Mouse (Mus musculus) myocyte (in vitro differentiated cells): ENCODE results near the gene Casp3. TPM values are rescaled to one million over a fixed set of nuclear protein-coding genes. Genes with fewer than 3 reads are reported as not detected.
A peak's percentile ranks its signal among the peaks of the same experiment; 100 is the strongest.

Source experiments
- H3K27me3 ChIP-seq: one replicate; pipeline ENCODE4 v1.6.1; 2011; ENCODE audit not compliant: control insufficient read depth, insufficient read depth, insufficient read length
- H3K36me3 ChIP-seq: one replicate; pipeline ENCODE4 v1.6.1; 2011; ENCODE audit not compliant: control insufficient read depth, insufficient read depth
- H3K4me2 ChIP-seq: one replicate; pipeline ENCODE4 v1.6.1; 2011; ENCODE audit warnings: low read depth, control low read depth
- H3K4me3 ChIP-seq: one replicate; pipeline ENCODE4 v1.5.1; 2011; ENCODE audit warnings: mild to moderate bottlenecking, control low read depth, moderate library complexity
- H3K79me2 ChIP-seq: one replicate; pipeline ENCODE4 v1.6.1; 2011; ENCODE audit not compliant: control insufficient read depth, insufficient read depth
- H3ac ChIP-seq: one replicate; pipeline ENCODE4 v1.6.1; 2011; ENCODE audit not compliant: control insufficient read depth, insufficient read length
- CEBPB ChIP-seq: IDR thresholded peaks from 2 replicates; pipeline ENCODE4 v1.6.1; 2011; ENCODE audit warnings: mild to moderate bottlenecking, moderate library complexity; ENCODE audit not compliant: poor library complexity, insufficient read depth, severe bottlenecking
- E2F4 ChIP-seq: IDR thresholded peaks from one replicate; pipeline ENCODE4 v1.6.1; 2011; ENCODE audit warnings: mild to moderate bottlenecking, control low read depth, moderate library complexity; ENCODE audit not compliant: insufficient read depth
- MAX ChIP-seq: IDR thresholded peaks from one replicate; pipeline ENCODE4 v1.6.1; 2011; ENCODE audit warnings: low read depth, mild to moderate bottlenecking, control low read depth
- MYOD1 ChIP-seq, 3 experiments: IDR thresholded peaks; one replicate each; pipeline ENCODE4 v1.6.1; 2011; ENCODE audit warnings: control low read depth in 2 of 3, low read depth in 2 of 3, mild to moderate bottlenecking in 2 of 3, moderate library complexity in 1 of 3; ENCODE audit not compliant: insufficient read length in 2 of 3, control insufficient read depth in 1 of 3
- MYOG ChIP-seq, 3 experiments: IDR thresholded peaks; one replicate each; pipeline ENCODE4 v1.6.1; 2011; ENCODE audit warnings: control low read depth in 2 of 3, low read depth in 2 of 3, mild to moderate bottlenecking in 2 of 3; ENCODE audit not compliant: insufficient read length in 2 of 3, control insufficient read depth in 1 of 3, insufficient read depth in 1 of 3
- POLR2A ChIP-seq: IDR thresholded peaks from one replicate; pipeline ENCODE4 v1.6.1; 2011; ENCODE audit warnings: low read depth, mild to moderate bottlenecking, control low read depth, moderate library complexity; ENCODE audit not compliant: insufficient read length
- POLR2AphosphoS2 ChIP-seq: IDR thresholded peaks from one replicate; pipeline ENCODE4 v1.6.1; 2011; ENCODE audit warnings: low read depth, control low read depth; ENCODE audit not compliant: insufficient read length
- REST ChIP-seq: IDR thresholded peaks from one replicate; pipeline ENCODE4 v1.6.1; 2011; ENCODE audit warnings: mild to moderate bottlenecking, control low read depth, moderate library complexity; ENCODE audit not compliant: insufficient read depth, insufficient read length
- SRF ChIP-seq: IDR thresholded peaks from one replicate; pipeline ENCODE4 v1.6.1; 2011; ENCODE audit warnings: low read depth; ENCODE audit not compliant: control insufficient read depth, insufficient read length
- TCF12 ChIP-seq: IDR thresholded peaks from one replicate; pipeline ENCODE4 v1.6.1; 2011; ENCODE audit warnings: mild to moderate bottlenecking, control low read depth; ENCODE audit not compliant: poor library complexity, insufficient read depth, severe bottlenecking
- TCF3 ChIP-seq: IDR thresholded peaks from one replicate; pipeline ENCODE4 v1.6.1; 2011; ENCODE audit warnings: low read depth, control low read depth; ENCODE audit not compliant: insufficient read length
- USF1 ChIP-seq: IDR thresholded peaks from one replicate; pipeline ENCODE4 v1.6.1; 2011; ENCODE audit warnings: low read depth, mild to moderate bottlenecking, control low read depth, moderate library complexity
- polyA plus RNA-seq: library from polyadenylated mRNA; unstranded; fragments of >200 nt; fragmentation: generic; extraction: Trizol; gene quantifications from one replicate; pipeline ENCODE4 v1.2.1, GENCODE M21; 2012; ENCODE audit warnings: missing spikeins

Casp3 gene
- polyA plus RNA-seq, 1 experiment, result 24.9 TPM

DNA sequence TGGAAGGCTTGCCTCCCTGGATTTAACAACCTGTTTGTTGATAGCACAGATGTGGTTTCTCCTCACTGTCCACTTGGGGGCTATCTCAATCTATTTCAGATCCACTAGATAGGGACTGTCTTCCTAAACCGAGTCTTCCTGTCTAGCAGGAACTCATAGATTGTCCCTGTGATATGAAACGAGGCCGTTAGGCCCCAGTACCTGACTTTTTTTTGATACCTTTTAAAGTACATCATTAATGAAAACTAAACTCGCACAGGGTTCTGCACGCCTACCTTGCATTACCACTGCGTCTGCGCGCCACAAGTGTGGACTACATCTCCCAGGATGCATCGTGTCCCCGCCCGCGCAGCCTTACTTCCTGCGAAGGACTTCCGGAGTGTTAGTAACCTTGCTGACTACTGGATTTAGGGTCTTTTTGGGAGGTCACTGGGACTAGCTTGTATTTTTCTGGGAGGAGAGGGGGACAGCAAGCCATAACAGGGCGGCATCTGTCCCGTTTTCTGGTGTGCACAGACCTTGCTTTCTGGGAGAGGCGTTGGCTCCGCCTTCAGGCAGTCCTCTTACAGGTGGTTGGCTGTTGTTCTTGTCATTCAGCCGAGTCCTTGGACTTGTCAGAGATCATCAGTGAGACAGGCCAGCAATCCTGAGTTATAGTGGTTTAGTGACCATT is 69.7 kb downstream of the Casp3 start:
- TF ChIP-seq POLR2A (no peak), CEBPB (no peak), MAX (no peak), SRF (no peak), USF1 (no peak), MYOG (IDR thresholded peaks at IDR 0.05; ENCODE audit: control insufficient read depth in 1 of 3, insufficient read depth in 1 of 3, insufficient read length in 2 of 3, low read depth in 2 of 3) (no peak), E2F4 (no peak), TCF12 (no peak), TCF3 (no peak), POLR2AphosphoS2 (no peak), MYOD1 (IDR thresholded peaks at IDR 0.05; ENCODE audit: control insufficient read depth in 1 of 3, insufficient read length in 2 of 3, low read depth in 2 of 3) (no peak), REST (no peak)
- no peaks in the 10 kb centered on the region for H3K27me3 ChIP-seq
- H3K36me3 ChIP-seq, result no peaks in the 10 kb centered on the region
- H3K4me3 ChIP-seq, result peak overlapping the region; percentile 32
- peak overlapping the region; percentile 37 for H3ac ChIP-seq
- H3K79me2 ChIP-seq, result no peaks in the 10 kb centered on the region
- H3K4me2 ChIP-seq, result peak overlapping the region; percentile 49

Other genes starting within 250 kb of the Casp3 start
- gene Acsl1, start 146.3 kb upstream of the Casp3 start, polyA plus RNA-seq, result 12.7 TPM
- 2.0 TPM for gene Cenpu, start 65.3 kb upstream of the Casp3 start, polyA plus RNA-seq
- 1.8 TPM for gene Primpol, start 79 bp upstream of the Casp3 start, polyA plus RNA-seq
- 8.8 TPM for gene Irf2, start 122.4 kb downstream of the Casp3 start, polyA plus RNA-seq